Mouse (Mus musculus) embryo, embryonic 10.5 days (tissue): ENCODE results near the gene Ppm1l.
"Not testable (repeated sequence)": the region's sequence is repeated elsewhere in the genome, so short reads cannot be mapped to it uniquely, and the experiment has no call there.

Source experiments
- DNase-seq: peaks from one replicate; pipeline ENCODE4 v3.0.0-alpha.2; 2015; ENCODE audit warnings: low spot score

Gene Ppm1l

GRCm38 (mm10) chr3:69373544-69374306, 57.1 kb downstream of the Ppm1l start:
- no peak for DNase-seq

- DNase-seq: no peak
Measured at GRCm38 (mm10) chr3:69374538-69374937, 57.9 kb downstream of the Ppm1l start.

- DNase-seq: no peak
Measured at GRCm38 (mm10) chr3:69374983-69375382, 58.3 kb downstream of the Ppm1l start.

GRCm38 (mm10) chr3:69381213-69381612, 64.6 kb downstream of the Ppm1l start:
- no peak for DNase-seq

GRCm38 (mm10) chr3:69391834-69392233, 75.2 kb downstream of the Ppm1l start:
- DNase-seq: not testable (repeated sequence)

GRCm38 (mm10) chr3:69392298-69392697, 75.6 kb downstream of the Ppm1l start:
- no peak for DNase-seq

GRCm38 (mm10) chr3:69393079-69393478, 76.4 kb downstream of the Ppm1l start:
- DNase-seq: no peak

GRCm38 (mm10) chr3:69393991-69394390, 77.3 kb downstream of the Ppm1l start:
- no peak for DNase-seq

- no peak for DNase-seq
Measured at GRCm38 (mm10) chr3:69395084-69395483, 78.4 kb downstream of the Ppm1l start.

GRCm38 (mm10) chr3:69397733-69398132, 81.1 kb downstream of the Ppm1l start:
- no peak for DNase-seq

- DNase-seq: no peak
Measured at GRCm38 (mm10) chr3:69399336-69399735, 82.7 kb downstream of the Ppm1l start.

GRCm38 (mm10) chr3:69403196-69403595, 86.5 kb downstream of the Ppm1l start:
- DNase-seq: no peak

GRCm38 (mm10) chr3:69406210-69406895, 89.7 kb downstream of the Ppm1l start:
- DNase-seq: peak; percentile 81

- no peak for DNase-seq
Measured at GRCm38 (mm10) chr3:69408064-69408463, 91.4 kb downstream of the Ppm1l start.

- DNase-seq: no peak
Measured at GRCm38 (mm10) chr3:69416112-69416511, 99.5 kb downstream of the Ppm1l start.

GRCm38 (mm10) chr3:69422741-69423140, 106.1 kb downstream of the Ppm1l start:
- DNase-seq: no peak

GRCm38 (mm10) chr3:69423371-69423770, 106.7 kb downstream of the Ppm1l start:
- no peak for DNase-seq

- not testable (repeated sequence) for DNase-seq
Measured at GRCm38 (mm10) chr3:69424781-69425180, 108.1 kb downstream of the Ppm1l start.

GRCm38 (mm10) chr3:69427259-69427658, 110.6 kb downstream of the Ppm1l start:
- no peak for DNase-seq

GRCm38 (mm10) chr3:69428221-69428620, 111.6 kb downstream of the Ppm1l start:
- peak; percentile 53 for DNase-seq

GRCm38 (mm10) chr3:69429319-69429718, 112.7 kb downstream of the Ppm1l start:
- DNase-seq: no peak

GRCm38 (mm10) chr3:69433580-69433979, 116.9 kb downstream of the Ppm1l start:
- no peak for DNase-seq

- no peak for DNase-seq
Measured at GRCm38 (mm10) chr3:69438773-69439514, 122.3 kb downstream of the Ppm1l start.
